Mouse (Mus musculus): Measurements from ENCODE around the gene Gm3625.

GRCm38 (mm10) chr12:4592025-4592424, 702 bp downstream of the Gm3625 start:
- TF ChIP-seq POLR2A (IDR thresholded peaks at IDR 0.05; ENCODE audit: control insufficient read depth, extremely low read depth, insufficient read depth, low read length, poor library complexity), result no peak
- no peak for TF ChIP-seq CTCF (IDR thresholded peaks at IDR 0.05; ENCODE audit: borderline replicate concordance, control insufficient read depth, extremely low read depth, insufficient read depth, low read length, poor library complexity)

All from thymus, adult 2 months (tissue).